Mouse (Mus musculus) inflammation-experienced regulatory T-cells, adult 6 months (primary cell): ENCODE data around the gene Crcp. TPM values are rescaled to one million over a fixed set of nuclear protein-coding genes. Genes with fewer than 3 reads are reported as not detected.

Source experiments
- ATAC-seq: one replicate; pipeline ENCODE4 v1.8.0; 2017
- polyA plus RNA-seq, 3 experiments: library from polyadenylated mRNA; unstranded; fragments of 100-300 nt; shearing (Covaris generic); gene quantifications; one replicate each; pipeline ENCODE4 v1.2.1; 2017

The Crcp gene
- polyA plus RNA-seq, 3 experiments from 2014 or later = 58.3 to 70.9 (median 58.4) TPM

- peak; percentile 90 for ATAC-seq
Observed at GRCm38 (mm10) chr5:130023767-130024539, 5.1 kb upstream of the Crcp start.

GRCm38 (mm10) chr5:130027134-130027533 is 2.0 kb upstream of the Crcp start:
- no peak for ATAC-seq

GRCm38 (mm10) chr5:130027696-130028095 is 1.4 kb upstream of the Crcp start:
- no peak for ATAC-seq

GRCm38 (mm10) chr5:130031410-130032390 is 2.6 kb downstream of the Crcp start:
- no peak for ATAC-seq

GRCm38 (mm10) chr5:130033869-130034268 is 4.8 kb downstream of the Crcp start:
- no peak for ATAC-seq

GRCm38 (mm10) chr5:130036300-130036699 is 7.2 kb downstream of the Crcp start:
- ATAC-seq = peak; percentile 46

- peak; percentile 58 for ATAC-seq
Observed at GRCm38 (mm10) chr5:130037752-130038455, 8.8 kb downstream of the Crcp start.

GRCm38 (mm10) chr5:130040797-130041196 is 11.7 kb downstream of the Crcp start:
- no peak for ATAC-seq

GRCm38 (mm10) chr5:130041262-130041661 is 12.2 kb downstream of the Crcp start:
- no peak for ATAC-seq

- no peak for ATAC-seq
Observed at GRCm38 (mm10) chr5:130043741-130044140, 14.7 kb downstream of the Crcp start.

GRCm38 (mm10) chr5:130044201-130044695 is 15.2 kb downstream of the Crcp start:
- ATAC-seq = no peak

- ATAC-seq = no peak
Observed at GRCm38 (mm10) chr5:130046100-130046499, 17.0 kb downstream of the Crcp start.

- ATAC-seq = no peak
Observed at GRCm38 (mm10) chr5:130046589-130046988, 17.5 kb downstream of the Crcp start.

- no peak for ATAC-seq
Observed at GRCm38 (mm10) chr5:130047013-130047412, 17.9 kb downstream of the Crcp start.

GRCm38 (mm10) chr5:130048786-130049520 is 19.9 kb downstream of the Crcp start:
- ATAC-seq = no peak

- no peak for ATAC-seq
Observed at GRCm38 (mm10) chr5:130050416-130050815, 21.3 kb downstream of the Crcp start.

- no peak for ATAC-seq
Observed at GRCm38 (mm10) chr5:130051073-130051860, 22.2 kb downstream of the Crcp start.

- ATAC-seq = no peak
Observed at GRCm38 (mm10) chr5:130052510-130052909, 23.4 kb downstream of the Crcp start.

GRCm38 (mm10) chr5:130052955-130053354 is 23.9 kb downstream of the Crcp start:
- ATAC-seq = no peak

GRCm38 (mm10) chr5:130055688-130056087 is 26.6 kb downstream of the Crcp start:
- no peak for ATAC-seq

- ATAC-seq = no peak
Observed at GRCm38 (mm10) chr5:130056303-130056702, 27.2 kb downstream of the Crcp start.
